Mouse (Mus musculus) T-helper 2 cell (primary cell): ENCODE results near the gene Exoc6.

ENCODE experiments used
- in situ Hi-C: fragments of 300-600 bp; cut with MboI, MseI; formaldehyde crosslinking; loops from one replicate; pipeline ENCODE4 v1.15.1; 2025; ENCODE audit warnings: high pct_unique_total_duplicates

Exoc6 gene

DNA sequence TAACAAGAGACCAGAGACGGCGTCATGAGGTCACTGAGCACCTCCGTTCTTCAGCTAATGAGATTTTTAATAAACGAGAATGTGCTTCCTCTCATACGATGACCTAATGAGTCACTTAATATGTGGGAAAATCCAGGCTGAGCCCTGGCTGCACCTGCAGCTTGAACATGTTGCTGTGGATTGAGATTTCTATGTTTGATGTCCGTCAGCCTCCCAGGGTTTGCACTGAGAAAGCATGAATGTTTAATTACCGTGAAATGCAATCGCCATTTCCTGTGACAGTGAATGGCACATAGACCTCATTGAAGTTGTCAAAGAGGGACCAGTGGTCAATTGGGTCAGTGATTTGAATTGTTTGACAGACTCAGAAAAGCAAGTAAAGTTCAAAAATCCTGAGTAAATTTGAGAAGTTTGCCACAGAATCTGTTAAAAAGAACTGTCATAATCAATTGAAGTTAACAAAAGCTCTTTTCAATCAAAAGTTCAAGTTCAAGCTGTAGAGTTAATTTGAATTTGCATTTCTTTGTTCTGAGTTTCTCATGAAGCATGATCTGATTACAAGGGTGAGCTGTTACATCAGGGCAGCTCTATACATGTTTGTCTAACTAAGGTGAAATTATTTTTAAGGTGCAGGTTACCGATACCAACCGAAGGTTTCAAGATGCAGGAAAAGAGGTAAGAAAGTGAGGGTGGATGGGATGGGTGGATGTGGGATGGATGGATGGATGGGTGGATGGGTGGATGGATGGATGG, 20.9 kb downstream of the Exoc6 start:
- in situ Hi-C loops: loop anchor here (25.0 kb wide), 1 partner anchor 759 kb away; no protein-coding TSS in a partner anchor

DNA sequence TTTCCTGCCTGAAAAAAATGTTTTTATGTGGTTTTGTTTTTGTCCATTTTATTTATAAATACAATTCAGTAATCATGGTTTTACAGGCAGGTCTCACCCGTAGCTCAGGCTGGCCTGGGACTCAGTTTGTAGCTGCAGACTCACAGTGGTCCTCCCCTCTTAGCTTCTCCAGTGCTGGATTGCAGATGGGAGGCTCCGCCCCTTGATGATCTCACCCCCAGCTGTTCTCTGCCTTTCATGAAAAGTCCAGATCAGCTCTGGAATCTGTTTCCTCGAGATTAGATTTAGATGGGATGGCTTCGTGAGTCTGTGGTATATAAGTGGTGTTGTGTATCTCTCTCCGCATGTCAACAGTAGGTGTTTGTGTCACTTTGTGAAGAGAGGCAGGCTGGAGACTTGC, 24.6 kb downstream of the Exoc6 start:
- in situ Hi-C loops: loop anchor here (25.0 kb wide), 1 partner anchor 763 kb away; no protein-coding TSS in a partner anchor

DNA sequence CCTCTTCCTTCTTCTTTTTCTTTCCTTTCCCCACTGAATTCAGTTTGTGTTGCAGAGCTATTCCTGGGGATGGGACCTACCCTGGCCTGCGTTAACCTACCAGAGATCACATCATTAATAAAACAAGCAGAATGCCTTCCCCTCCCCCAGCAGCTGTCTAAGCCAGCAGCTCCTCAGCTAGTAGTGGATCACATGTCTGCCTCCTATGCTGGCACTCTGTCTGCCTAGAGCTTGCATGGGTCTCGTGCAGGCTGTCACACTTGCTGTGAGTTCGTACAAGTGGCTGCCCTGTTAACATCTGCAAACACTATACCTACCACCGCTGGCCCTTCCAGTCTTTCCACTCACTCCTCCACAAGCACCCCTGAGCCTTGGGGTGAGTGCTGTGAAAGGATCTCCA, 29.4 kb downstream of the Exoc6 start:
- in situ Hi-C loops: no loop called here

DNA sequence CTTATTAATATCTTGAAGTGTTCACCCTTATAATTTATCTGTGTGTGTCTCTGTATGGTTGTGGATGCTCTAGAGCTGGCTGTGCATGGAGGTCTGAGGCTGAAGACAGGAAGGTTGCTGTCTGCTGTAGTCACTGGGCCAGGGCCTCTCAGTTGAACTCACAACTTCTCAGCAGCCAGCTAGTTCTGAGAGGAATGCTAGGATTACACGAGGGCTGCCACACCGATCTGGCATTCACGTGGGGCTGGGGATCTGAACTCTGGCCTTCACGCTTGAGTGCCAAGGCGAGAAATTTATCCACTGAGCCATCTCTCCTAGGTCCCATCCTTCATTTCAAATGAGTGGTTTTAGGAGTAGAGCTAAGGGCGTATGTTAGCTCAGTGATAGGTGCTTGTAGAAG, 30.2 kb downstream of the Exoc6 start:
- in situ Hi-C loops: no loop called here

DNA sequence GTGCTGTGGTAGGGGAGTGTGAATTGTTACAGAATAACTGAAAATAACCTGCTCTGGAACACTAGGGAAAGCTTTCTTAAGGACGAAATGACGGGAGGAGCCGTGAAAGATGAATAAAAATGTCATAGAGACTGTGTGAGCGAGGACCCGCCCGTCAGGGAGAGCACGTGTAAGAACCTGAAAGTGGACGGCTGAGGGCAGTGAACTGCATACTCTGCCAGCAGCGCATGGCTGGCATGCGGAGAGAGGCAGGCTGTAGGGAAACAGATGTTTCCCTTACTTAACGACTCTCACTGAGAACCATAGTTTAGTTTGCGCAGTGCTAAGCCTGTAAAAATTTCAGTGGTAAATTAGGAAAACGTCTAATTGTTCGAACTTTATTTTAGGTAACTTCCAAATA, 35.0 kb downstream of the Exoc6 start:
- in situ Hi-C loops: no loop called here

DNA sequence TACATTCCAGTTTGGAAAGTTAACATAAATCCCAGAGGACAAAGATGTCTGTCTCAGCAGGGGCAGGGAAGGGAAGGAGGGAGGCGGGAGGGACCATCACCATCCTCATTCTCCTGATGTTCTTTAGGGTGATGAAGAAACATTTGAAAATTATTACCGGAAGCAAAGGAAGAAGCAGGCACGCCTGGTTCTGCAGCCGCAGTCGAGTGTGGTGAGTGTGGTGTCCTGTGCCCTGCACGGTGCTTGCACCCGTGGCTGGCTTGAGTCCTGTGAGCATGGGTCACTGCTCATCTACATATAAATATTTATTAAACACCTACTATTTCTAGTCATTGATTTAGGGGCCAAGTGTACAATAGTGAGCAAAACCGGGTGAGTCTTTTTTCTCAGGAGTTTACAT, 35.5 kb downstream of the Exoc6 start:
- in situ Hi-C loops: no loop called here

DNA sequence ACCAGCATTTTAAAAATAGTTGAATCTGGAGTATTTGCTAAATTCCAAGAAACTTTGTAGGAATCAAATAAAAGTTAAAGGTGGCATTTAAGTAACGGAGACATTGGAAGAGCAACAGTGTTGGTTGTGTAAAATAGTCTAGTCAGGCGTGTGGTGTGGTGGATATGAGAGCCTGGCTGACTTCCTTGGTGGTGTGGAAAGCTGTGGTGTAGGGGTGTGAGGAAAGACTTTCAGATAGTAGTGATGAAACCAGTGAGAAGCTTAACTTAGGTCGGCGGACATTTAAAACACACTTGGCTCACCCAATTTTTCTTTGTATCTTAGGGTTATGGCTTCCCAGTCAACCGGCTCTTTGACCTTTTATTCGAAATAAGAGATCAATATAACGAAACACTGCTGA, 40.3 kb downstream of the Exoc6 start:
- in situ Hi-C loops: no loop called here

DNA sequence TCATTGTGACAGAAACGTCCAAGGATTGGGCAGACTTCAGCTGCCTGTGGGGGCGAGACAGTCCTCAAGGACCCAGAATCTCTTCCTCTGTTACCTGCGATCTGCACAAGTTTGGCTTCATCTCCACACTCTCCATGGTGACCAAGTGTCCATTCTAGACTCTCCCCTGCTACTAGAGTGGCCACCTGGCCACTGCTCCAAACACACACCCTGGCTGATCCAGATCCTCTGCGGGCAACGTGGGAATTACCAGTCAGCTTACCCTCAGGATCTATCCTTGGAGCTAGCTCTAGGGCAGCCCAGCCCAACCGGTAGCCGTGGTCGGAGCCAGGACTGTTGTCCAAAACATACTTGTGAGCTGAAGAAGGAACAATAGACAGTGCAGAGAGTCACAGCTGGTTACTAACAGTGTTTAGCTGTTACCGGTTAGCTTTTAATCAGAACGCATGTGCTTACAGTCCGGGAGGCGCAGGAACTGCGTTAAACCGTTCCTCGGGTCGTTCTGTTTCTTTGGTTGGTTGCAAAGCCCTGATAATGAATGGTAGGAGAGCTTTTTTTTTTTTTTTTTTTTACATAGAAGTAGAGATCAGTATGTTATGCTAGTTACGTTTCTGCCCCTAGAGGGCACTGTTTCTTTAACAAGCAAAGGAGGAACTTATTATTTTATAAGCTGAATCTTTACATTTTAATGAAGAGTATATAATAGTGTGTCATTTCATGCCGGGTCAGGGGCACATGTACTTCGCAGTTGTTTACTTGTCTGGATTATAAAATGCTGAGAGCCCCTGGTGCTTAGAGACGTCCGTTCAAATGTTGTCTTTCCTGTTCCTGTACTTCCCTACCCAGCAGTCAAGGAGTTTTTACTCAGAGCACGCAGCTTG, 52.0 kb downstream of the Exoc6 start:
- in situ Hi-C loops: loop anchor here (5.0 kb wide), 1 partner anchor 85 kb away; no protein-coding TSS in a partner anchor

DNA sequence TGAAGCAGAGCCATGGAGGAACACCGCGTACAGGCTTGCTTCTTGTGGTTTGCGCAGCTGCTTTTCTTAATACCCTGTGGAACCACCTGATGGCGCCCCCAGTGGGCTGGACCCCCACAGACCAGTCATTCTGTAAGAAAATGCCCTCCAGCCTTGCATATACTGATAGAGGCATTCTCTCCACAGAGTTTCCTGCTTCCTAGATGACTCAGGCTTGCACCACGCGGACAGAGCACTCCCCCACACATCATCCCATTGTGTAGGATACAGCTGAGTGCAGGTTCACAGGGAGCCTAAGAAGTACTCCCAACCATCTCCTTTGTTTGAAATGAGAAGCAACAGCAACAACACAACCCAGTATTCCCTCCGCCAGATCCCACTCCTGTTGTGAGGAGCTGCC, 59.8 kb downstream of the Exoc6 start:
- in situ Hi-C loops: no loop called here

DNA sequence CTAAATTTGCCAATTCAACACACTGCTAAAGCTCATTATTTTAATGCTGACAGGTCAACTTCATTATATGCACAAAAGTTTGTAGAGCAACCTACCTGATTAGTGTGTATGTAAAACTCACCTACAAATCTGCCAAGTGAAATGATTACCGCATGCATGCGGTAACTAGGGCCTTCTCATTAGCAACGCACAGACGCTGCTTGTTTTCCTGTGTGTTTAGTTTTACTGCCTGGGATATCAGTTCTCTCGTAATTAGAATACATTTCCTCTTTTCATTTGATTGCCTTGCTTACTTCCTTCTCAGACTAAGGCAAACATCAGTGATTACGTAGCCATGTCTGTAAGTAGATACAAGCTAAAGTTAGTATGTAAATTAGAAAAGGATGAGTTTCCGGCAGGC, 62.7 kb downstream of the Exoc6 start:
- in situ Hi-C loops: no loop called here

DNA sequence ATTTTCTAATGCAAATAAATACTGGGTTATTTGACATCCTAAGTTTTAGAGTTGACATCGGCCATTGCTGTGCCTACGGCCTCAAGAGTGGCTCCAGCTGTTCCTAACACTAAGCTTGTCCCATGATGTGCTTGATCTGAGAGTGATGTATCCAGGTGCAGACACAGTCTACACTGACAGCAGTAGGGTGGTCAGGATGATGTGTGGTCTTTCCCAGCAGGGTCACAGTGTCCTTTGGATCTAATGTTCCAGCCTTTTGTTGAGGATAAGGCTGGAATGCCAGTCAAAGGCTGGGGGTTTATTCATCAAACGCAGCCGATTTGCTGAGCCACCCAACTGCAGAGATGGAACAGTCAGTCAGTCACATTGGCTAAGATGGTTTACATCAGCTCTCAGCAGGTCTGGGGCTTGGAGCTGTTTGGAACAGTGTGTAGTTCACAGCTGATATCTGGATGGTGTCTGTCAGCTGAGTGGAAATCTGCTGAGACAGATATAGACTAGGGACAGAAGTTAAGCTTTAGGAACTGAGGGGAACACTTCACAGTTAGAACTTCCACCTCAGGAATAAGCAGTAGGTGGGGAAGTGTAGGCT, 64.9 kb downstream of the Exoc6 start:
- in situ Hi-C loops: no loop called here

DNA sequence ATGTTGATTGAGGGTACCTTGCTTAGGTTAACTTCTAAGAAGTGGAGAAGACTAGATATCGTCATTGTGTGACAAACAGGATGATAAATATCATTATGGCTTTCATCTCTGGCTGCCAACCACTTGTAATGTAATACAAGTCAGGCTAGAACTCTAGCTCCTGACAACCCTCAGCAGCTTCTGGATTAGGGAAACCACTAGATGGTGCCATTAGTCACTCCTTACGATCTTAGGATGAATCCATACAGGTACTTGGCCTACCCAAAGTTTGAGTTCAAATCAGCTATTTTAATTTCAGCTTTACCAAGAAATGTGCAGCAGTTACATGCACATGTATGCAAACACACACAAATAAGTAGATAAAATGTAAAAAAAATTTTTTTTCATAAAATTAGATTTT, 97.8 kb downstream of the Exoc6 start:
- in situ Hi-C loops: loop anchor here (25.0 kb wide), 1 partner anchor 1664 kb away; no protein-coding TSS in a partner anchor

DNA sequence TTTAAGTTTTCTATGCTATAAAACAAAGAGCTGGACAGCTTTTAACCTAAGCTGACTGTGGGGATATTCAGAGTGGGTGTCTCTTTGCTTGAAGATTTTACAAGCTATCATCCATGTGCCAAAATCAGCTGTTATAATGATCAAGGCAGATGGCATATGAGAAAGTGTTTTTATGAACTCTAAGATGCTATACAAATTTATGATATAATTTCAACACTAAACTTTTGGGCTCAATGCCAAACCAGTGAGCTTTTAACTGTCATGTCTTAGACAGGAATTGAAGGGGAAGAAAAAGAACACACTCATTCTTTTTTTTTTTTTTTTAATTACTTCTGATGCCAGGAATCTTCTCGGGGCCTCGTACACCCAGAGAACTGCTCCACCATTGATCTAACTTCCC, 100.3 kb downstream of the Exoc6 start:
- in situ Hi-C loops: no loop called here

DNA sequence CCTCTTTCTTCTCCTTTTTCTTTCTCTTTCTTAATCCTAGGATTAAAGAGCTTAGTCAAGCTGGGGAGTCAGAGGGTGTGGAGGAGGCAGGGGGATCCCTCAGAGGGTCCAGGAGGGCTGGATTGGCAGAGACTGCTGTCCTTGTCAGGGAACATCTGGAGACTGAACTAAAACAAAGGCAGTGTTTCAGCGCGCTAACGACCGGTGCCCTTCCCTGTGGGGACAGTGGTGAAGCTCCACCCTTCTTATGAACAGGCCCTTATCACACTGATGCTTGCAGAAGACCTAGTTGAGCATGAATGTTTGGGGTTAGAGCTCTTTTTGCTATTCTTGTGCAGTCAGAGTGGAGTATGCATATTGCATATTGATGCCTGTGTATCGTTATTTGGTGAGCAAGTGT, 103.8 kb downstream of the Exoc6 start:
- in situ Hi-C loops: no loop called here

DNA sequence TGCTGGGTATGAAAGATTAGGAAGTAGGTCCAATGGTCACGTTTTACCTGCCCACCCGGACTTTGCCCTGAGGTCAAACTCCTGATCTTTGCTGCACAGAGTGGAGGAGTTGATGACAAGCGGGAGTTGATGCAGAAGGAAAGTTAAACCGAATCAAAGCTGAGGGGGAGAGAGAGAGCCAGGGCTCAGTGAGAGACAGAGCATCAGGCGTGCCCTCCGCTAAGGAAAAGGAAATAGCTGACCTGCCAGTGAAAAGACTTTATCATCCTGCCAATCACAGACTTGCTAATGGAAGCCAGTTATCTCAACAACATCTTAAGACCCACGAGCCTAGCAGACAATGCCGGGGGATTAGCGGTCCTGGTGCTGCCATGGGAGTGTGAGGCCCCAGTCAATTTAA, 106.2 kb downstream of the Exoc6 start:
- in situ Hi-C loops: no loop called here

DNA sequence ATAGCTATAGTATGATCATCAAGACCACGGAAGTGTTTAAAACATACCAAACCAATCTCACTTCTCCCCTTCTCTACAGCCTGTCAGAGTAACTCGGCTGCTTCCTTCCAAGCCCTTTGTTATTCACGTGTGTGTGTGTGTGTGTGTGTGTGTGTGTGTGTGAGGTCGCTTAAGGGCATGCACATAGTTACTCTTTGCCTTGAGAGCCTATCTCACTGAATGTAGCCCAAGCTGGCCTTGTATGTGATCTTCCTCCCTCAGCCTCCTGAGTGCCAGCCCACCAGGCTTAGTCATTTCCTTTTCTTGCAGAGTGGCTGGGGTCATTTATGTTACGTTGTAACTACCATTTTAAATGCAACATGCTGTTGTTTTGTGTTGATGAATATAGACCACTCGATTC, 115.0 kb downstream of the Exoc6 start:
- in situ Hi-C loops: loop anchor here (10.0 kb wide), 1 partner anchor 1650 kb away; no protein-coding TSS in a partner anchor

DNA sequence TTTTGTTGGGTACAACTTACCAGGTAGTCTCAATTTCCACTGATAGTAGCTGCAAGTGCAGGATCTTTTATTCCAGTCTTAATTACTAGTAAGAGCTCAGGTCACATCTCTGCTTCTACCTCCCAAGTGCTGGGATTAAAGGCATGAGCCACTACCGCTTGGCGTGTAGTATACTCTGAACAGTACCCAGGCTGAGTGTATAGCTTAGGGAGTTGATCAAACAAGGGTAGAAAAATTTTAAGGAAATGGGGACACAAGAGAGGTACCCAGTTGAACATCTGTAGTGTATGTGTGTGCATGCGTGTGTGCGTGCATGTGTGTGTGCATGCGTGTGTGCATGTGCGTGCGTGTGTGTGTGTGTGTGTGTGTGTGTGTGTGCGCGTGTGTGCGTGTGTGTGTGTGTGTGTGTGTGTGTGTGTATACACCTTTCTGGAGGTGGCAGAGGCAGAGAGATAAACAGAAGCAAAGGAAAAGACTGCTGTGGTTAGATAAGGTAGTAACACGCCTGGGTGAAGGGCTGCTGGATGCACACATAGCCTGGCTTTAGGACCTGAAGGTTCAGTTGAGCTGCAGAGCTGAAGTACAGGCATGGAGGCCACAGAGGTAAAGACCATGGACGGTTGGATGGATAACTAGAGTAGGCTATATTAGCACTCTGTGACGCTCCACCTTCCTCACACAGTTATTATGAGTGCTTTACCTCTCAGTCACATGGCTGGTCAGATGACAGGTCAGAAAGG, 117.8 kb downstream of the Exoc6 start:
- in situ Hi-C loops: loop anchor here (10.0 kb wide), 1 partner anchor 1653 kb away; no protein-coding TSS in a partner anchor

DNA sequence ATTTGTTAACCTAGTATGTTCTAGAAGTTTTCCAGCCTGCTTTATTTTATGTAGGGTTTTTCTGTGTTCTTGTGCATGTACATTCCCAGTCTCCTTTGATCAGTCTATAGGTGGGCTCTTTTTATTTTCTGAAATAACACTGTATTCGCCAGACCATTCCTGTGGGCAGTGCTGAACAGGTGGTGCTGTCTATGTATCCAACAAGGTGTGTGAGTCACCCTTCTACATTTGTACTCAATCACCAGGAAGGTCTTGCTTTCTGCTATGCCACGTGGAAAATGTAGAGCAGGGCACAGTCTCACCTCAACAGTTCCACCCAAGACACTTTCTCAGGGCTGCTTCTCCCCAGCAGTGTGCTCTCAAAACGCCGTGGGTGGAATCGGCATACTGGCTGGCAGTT, 118.4 kb downstream of the Exoc6 start:
- in situ Hi-C loops: loop anchor here (10.0 kb wide), 1 partner anchor 1654 kb away; no protein-coding TSS in a partner anchor

DNA sequence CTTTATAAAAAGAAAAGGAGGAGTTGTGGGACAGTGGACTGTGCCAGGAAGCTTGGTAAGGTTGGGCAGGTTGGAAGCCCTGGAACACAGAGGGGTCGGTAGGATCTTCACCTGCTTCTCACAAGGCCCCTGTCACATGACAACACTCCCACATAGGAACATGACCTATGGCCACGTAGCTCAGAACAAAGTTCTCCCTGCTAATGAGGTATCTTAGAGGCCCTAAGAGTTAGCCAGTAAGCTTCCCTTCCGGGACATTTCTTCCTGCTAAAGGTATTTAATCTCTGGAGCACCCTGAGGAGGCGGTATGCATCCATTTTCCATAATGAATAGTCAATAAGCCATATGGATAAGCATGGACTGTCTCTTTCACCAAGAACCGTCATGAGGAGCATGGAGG, 119.3 kb downstream of the Exoc6 start:
- in situ Hi-C loops: loop anchor here (10.0 kb wide), 1 partner anchor 1655 kb away; no protein-coding TSS in a partner anchor

DNA sequence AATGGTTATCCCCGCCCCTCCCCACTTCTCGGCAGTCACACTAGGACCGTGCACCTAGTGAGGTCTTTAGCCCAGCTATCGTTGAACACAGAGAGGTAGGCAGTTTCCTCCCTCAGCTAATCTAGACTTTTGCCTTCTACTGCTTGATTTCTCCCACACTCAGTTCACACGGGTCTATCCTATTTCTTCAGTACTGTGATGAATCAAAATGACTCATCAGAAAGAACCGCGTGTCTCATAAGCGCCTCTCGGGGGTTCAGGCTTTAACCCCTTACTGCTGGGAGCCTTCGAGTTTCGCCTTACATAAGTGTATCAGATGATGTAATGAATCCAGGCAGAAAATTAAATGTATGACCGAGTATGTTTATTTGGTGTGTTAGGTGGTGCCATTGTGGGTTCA, 123.2 kb downstream of the Exoc6 start:
- in situ Hi-C loops: no loop called here

DNA sequence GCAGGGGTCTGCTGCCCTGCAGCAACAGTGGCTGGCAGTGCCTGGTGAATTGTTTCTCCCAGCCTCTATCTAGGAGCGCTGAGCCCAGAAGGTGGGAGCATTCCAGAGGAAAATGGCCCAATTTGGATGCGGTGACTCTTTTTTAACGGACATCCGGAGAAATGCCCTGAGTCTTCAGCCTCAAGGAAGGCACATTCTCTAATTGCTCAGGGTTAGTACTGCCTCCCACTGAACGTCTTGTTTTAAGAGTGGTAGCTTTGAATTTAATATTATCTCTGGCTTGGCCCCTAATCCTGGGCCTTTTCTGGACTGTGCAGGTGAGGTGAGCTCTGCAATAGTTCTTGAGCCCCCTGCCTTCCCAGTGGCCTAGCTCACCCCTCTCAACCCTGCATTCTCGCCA, 135.1 kb downstream of the Exoc6 start, which contains the start of gene Cyp26c1:
TSS of gene Cyp26c1 (plus strand) at position 301 of the 400 bp plus-strand sequence.
- in situ Hi-C loops: no loop called here
